Mouse (Mus musculus): Measurements from ENCODE around the gene Il4i1.

DNA sequence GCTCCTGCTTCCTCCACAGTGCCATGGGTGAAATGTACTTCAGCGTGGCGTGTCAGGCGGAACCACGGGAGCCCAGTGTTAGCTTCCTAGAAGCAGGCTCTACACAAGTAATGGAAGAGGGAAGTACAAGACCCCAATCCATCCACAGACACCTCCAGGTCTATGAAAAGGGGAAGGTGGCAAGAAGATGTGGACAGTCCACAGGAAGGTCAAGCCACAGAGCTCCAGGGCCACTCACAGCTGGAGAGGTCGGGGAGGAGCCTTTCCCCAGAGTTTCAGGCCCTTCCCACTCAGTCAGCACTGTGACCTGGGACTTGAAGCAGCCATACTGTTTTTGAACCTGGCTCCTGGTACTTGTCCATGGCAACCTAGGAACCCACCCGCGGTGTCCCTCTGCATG is 70.8 kb downstream of the Il4i1 start:
- TF ChIP-seq CTCF (IDR thresholded peaks at IDR 0.05; ENCODE audit: low read depth) (no peak), EP300 (IDR thresholded peaks at IDR 0.05; ENCODE audit: low read depth) (no peak)
